Mouse (Mus musculus) midbrain, postnatal 0 days (tissue): Measurements from ENCODE around the gene Ugt2b38. TPM values are rescaled to one million over a fixed set of nuclear protein-coding genes. Genes with fewer than 3 reads are reported as not detected.
"Not testable (repeated sequence)": the region's sequence is repeated elsewhere in the genome, so short reads cannot be mapped to it uniquely, and the experiment has no call there.

ENCODE experiments used
- ATAC-seq: fragments of 200-750 bp; cut with Nextera tagmentation; 2 replicates; pipeline ENCODE4 v1.8.0; 2017; ENCODE audit warnings: moderate number of reproducible peaks, mild to moderate bottlenecking, moderate TSS enrichment, moderate library complexity; ENCODE audit not compliant: low FRiP score
- DNase-seq: peaks from one replicate; pipeline ENCODE4 v3.0.0-alpha.2; 2015; ENCODE audit warnings: low spot score
- H3K27ac ChIP-seq: fragments of 300-500 bp; sonication (generic); 2 replicates; pipeline ENCODE4 v1.5.1; 2014; ENCODE audit warnings: low read depth, mild to moderate bottlenecking, low read length, mixed read lengths
- H3K27me3 ChIP-seq: fragments of 300-500 bp; sonication (generic); 2 replicates; pipeline ENCODE4 v1.6.1; 2014; ENCODE audit warnings: low read length, control low read depth, mixed read lengths; ENCODE audit not compliant: insufficient read depth
- H3K36me3 ChIP-seq: fragments of 300-500 bp; sonication (generic); 2 replicates; pipeline ENCODE4 v1.6.1; 2014; ENCODE audit warnings: low read length, control low read depth, mixed read lengths; ENCODE audit not compliant: insufficient read depth
- H3K4me1 ChIP-seq: fragments of 300-500 bp; sonication (generic); 2 replicates; pipeline ENCODE4 v1.6.1; 2014; ENCODE audit warnings: mild to moderate bottlenecking, control low read depth, antibody characterized with exemption, low read length, mixed read lengths; ENCODE audit not compliant: insufficient read depth
- H3K4me2 ChIP-seq: fragments of 300-500 bp; sonication (generic); 2 replicates; pipeline ENCODE4 v1.6.1; 2014; ENCODE audit warnings: low read depth, mild to moderate bottlenecking, low read length, mixed read lengths; ENCODE audit not compliant: poor library complexity, severe bottlenecking
- H3K4me3 ChIP-seq: fragments of 300-500 bp; sonication (generic); 2 replicates; pipeline ENCODE4 v1.5.1; 2014; ENCODE audit warnings: low read depth, mild to moderate bottlenecking, low read length, moderate library complexity
- H3K9ac ChIP-seq: fragments of 300-500 bp; sonication (generic); replicated peaks from 2 replicates; pipeline ENCODE4 v1.6.1; 2014; ENCODE audit warnings: mild to moderate bottlenecking, low read length, moderate library complexity, mixed read lengths; ENCODE audit not compliant: poor library complexity, severe bottlenecking
- H3K9me3 ChIP-seq: fragments of 300-500 bp; sonication (generic); 2 replicates; pipeline ENCODE4 v1.6.1; 2016; ENCODE audit warnings: low read length, control low read depth
- CTCF ChIP-seq: IDR thresholded peaks from 2 replicates; pipeline ENCODE4 v1.5.1; 2016; ENCODE audit warnings: antibody characterized with exemption, mild to moderate bottlenecking
- WGBS: fragments of 180-500 bp; shearing (Covaris S2); extraction: QIAGEN DNeasy Blood & Tissue Kit; methylation state at CpG from one replicate; pipeline ENCODE4 v1.1.7; 2014; 5-methylcytosine and 5-hydroxymethylcytosine counted together
- polyA plus RNA-seq: library from polyadenylated mRNA; unstranded; fragments of >200 nt; fragmentation: Nextera tagmentation; extraction: Ambion mirVana; gene quantifications from 2 replicates; pipeline ENCODE4 v1.2.1, GENCODE M21; 2015
- total RNA-seq: library from RNA; depleted of rRNA; stranded (reverse); fragments of >200 nt; gene quantifications from 2 replicates; pipeline ENCODE4 v1.2.3, GENCODE M21; 2014; rRNA removed

The Ugt2b38 gene
- total and polyA plus RNA-seq, 2 experiments from 2014 or later = not detected

DNA sequence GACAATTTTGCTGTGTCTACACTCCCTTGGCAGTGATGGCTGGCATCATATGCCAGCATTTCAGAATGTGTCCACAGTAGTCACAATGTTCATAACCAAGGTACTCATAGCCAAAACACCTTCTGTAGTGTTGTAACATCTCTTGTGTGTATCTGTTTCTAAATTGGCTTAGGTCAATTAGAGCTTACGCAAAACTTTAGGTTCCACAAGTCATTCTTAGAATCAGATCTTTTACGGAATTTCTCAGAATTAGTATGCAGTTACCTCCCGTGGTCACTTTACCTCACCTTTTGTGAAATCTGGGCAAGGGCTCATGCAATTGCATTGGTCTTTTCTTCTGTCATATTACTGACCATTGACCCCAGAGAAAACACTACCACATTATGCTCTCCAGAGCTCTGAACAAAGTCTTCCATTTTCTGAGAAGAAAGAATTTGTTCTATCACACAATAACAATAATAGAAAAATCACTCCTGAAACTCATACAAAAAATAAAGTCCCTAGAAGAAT, 48.1 kb downstream of the Ugt2b38 start:
- TF ChIP-seq CTCF = no peak
- H3K27ac ChIP-seq = no peak overlapping the region
- no peaks in the 10 kb centered on the region for H3K4me1 ChIP-seq
- 92% methylated on average over 3 of the region's 3 CpGs for WGBS
- H3K27me3 ChIP-seq = no peaks in the 10 kb centered on the region
- H3K36me3 ChIP-seq = no peaks in the 10 kb centered on the region
- no peak overlapping the region for H3K4me3 ChIP-seq
- H3K9me3 ChIP-seq = no peaks in the 10 kb centered on the region
- DNase-seq (no peak), ATAC-seq (no peak)
- no peak overlapping the region for H3K4me2 ChIP-seq
- H3K9ac ChIP-seq = no peak overlapping the region

DNA sequence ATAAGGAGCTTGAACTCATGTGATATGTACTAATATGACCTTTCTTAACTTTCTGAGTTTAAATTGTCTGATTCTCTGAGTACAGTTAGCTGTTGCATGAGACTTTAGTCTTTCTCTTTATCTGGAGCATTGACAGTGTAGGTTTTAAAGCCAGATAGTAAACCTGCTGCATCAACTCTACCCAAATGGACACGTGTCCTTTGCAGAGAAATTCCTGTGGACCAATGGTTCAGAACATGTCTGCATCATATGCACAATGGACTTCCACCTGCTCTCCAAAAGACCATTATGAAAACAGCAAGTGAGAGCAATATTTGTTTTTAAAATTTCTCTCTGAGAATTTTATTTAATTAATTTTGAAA, 50.5 kb downstream of the Ugt2b38 start:
- no peaks in the 10 kb centered on the region for H3K27me3 ChIP-seq
- no peak overlapping the region for H3K27ac ChIP-seq
- H3K36me3 ChIP-seq = no peaks in the 10 kb centered on the region
- no peaks in the 10 kb centered on the region for H3K9me3 ChIP-seq
- H3K9ac ChIP-seq = no peak overlapping the region
- DNase-seq (no peak), ATAC-seq (no peak)
- H3K4me1 ChIP-seq = no peaks in the 10 kb centered on the region
- H3K4me2 ChIP-seq = no peak overlapping the region
- H3K4me3 ChIP-seq = no peak overlapping the region
- WGBS = 81% methylated on average over 1 of the region's 1 CpGs
- TF ChIP-seq CTCF = no peak

DNA sequence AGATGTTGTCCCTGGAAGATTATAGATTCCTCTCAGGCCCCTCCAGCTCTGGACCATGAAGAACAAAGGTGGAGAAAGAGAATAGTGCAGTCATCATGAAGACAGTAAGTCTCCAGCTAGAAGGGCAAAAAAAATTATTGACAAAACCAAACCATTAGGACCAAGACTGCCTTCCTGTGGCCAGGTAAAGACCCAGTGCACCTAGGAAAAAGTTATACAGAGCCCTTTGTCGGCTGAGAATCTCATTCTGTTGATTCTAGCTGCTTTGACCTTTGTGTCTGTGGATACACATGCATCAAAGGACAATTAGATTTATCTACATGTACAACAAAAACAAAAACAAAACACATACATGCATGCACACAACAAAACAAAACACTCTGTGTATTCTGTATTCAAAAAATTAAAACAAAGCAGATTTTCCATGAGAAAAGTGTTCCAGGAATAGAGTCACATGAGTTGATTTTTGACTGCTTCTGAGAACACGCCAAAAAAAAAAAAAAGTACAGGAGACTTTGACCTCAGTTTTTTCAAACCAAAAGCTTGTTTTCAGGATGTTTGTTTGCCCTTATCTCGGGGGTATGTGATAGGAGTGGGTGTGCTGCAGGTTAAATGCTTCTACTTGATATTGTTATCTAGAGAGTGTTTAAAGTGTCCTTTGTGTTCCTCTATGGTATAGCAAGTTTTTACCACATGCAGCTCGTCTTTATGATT, 51.1 kb downstream of the Ugt2b38 start:
- H3K4me3 ChIP-seq, H3K27ac ChIP-seq, ATAC-seq, H3K27me3 ChIP-seq, H3K4me2 ChIP-seq, DNase-seq, H3K9ac ChIP-seq, H3K4me1 ChIP-seq, H3K36me3 ChIP-seq, H3K9me3 ChIP-seq: not testable (repeated sequence)
- 80% methylated on average over 4 of the region's 4 CpGs for WGBS

Other genes starting within 250 kb of the Ugt2b38 start
- gene Ugt2b37, start 169.4 kb downstream of the Ugt2b38 start, total RNA-seq = not detected in 2 replicates
- not detected in 2 replicates for gene Ugt2b37, start 169.4 kb downstream of the Ugt2b38 start, polyA plus RNA-seq
- gene Ugt2a3, start 87.0 kb downstream of the Ugt2b38 start, total RNA-seq = not detected in 2 replicates
- not detected in 2 replicates for gene Ugt2a3, start 87.0 kb downstream of the Ugt2b38 start, polyA plus RNA-seq
- 0.22 TPM in 1 of 2 replicates, not detected in the other for gene Ugt2a2, start 58.1 kb upstream of the Ugt2b38 start, total RNA-seq
- gene Ugt2a2, start 58.1 kb upstream of the Ugt2b38 start, polyA plus RNA-seq = 0.33 TPM in 1 of 2 replicates, not detected in the other
- 0.19 TPM in 1 of 2 replicates, not detected in the other for gene Gm43638, start 62.6 kb upstream of the Ugt2b38 start, total RNA-seq
- gene Gm43638, start 62.6 kb upstream of the Ugt2b38 start, polyA plus RNA-seq = not detected in 2 replicates
- gene Ugt2a1, start 66.7 kb upstream of the Ugt2b38 start, total RNA-seq = 0.19 TPM in 1 of 2 replicates, not detected in the other
- 0.15 and 0.43 TPM in 2 replicates for gene Ugt2a1, start 66.7 kb upstream of the Ugt2b38 start, polyA plus RNA-seq
- not detected in 2 replicates for gene Sult1b1, start 114.0 kb upstream of the Ugt2b38 start, total RNA-seq
- gene Sult1b1, start 114.0 kb upstream of the Ugt2b38 start, polyA plus RNA-seq = not detected in 2 replicates
- not detected in 2 replicates for gene Sult1d1, start 144.8 kb upstream of the Ugt2b38 start, total RNA-seq
- 0.10 TPM in 1 of 2 replicates, not detected in the other for gene Sult1d1, start 144.8 kb upstream of the Ugt2b38 start, polyA plus RNA-seq
- not detected in 2 replicates for gene Sult1e1, start 167.4 kb upstream of the Ugt2b38 start, total RNA-seq
- gene Sult1e1, start 167.4 kb upstream of the Ugt2b38 start, polyA plus RNA-seq = 0.16 TPM in 1 of 2 replicates, not detected in the other
- 1.8 TPM in 1 of 2 replicates, not detected in the other for gene Csn1s1, start 242.0 kb upstream of the Ugt2b38 start, total RNA-seq
- 0.39 and 0.47 TPM in 2 replicates for gene Csn1s1, start 242.0 kb upstream of the Ugt2b38 start, polyA plus RNA-seq